Mouse (Mus musculus) midbrain, embryonic 10.5 days (tissue): ENCODE results near the gene Unc45a. TPM values are rescaled to one million over a fixed set of nuclear protein-coding genes. Genes with fewer than 3 reads are reported as not detected.

ENCODE experiments used
- DNase-seq: peaks from one replicate; pipeline ENCODE4 v3.0.0-alpha.2; 2017; ENCODE audit warnings: low spot score
- H3K27ac ChIP-seq: fragments of 300-500 bp; sonication (generic); replicated peaks from 2 replicates; pipeline ENCODE4 v1.5.1; 2016; ENCODE audit warnings: mild to moderate bottlenecking
- H3K27me3 ChIP-seq: fragments of 300-500 bp; sonication (generic); 2 replicates; pipeline ENCODE4 v1.6.1; 2016; ENCODE audit warnings: low read depth, mild to moderate bottlenecking; ENCODE audit not compliant: poor library complexity, severe bottlenecking
- H3K36me3 ChIP-seq: fragments of 300-500 bp; sonication (generic); 2 replicates; pipeline ENCODE4 v1.6.1; 2016; ENCODE audit warnings: mild to moderate bottlenecking, moderate library complexity
- H3K4me1 ChIP-seq: fragments of 300-500 bp; sonication (generic); 2 replicates; pipeline ENCODE4 v1.6.1; 2016
- H3K4me3 ChIP-seq: fragments of 300-500 bp; sonication (generic); 2 replicates; pipeline ENCODE4 v1.5.1; 2016; ENCODE audit warnings: mild to moderate bottlenecking, moderate library complexity
- H3K9me3 ChIP-seq: fragments of 300-500 bp; sonication (generic); replicated peaks from 2 replicates; pipeline ENCODE4 v1.6.1; 2016; ENCODE audit warnings: mild to moderate bottlenecking
- WGBS: fragments of 180-500 bp; shearing (Covaris S2); methylation state at CpG from one replicate; pipeline ENCODE4 v1.1.7; 2016; 5-methylcytosine and 5-hydroxymethylcytosine counted together
- polyA plus RNA-seq: library from polyadenylated mRNA; unstranded; fragments of >200 nt; fragmentation: Nextera tagmentation; extraction: Ambion mirVana; gene quantifications from 2 replicates; pipeline ENCODE4 v1.2.1, GENCODE M21; 2016

Unc45a gene
- 42.3 and 46.7 TPM in 2 replicates for polyA plus RNA-seq

DNA sequence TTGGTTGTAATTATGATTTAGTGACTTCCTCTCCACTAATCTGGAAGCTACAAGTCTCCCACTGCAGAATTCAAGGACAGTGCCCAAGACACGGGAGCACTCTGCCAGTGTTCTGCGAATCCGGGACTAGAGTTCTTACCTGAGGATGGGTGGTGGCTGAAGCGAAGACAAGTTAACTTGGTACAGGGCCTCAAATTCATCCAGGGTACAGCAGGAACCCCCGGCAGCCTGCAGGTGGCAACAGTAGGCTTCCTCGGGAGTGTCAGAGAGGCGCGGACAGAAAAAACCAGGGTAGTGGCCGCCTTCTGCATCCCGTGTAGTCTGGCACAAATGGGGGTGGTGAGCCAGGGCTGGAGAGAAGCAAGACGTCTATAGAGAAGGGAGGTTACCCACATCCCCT is at the start of gene Unc45a:
TSS of gene Unc45a (minus strand) at position 213 of the 400 bp plus-strand sequence.
- H3K36me3 ChIP-seq = peaks cover 28% of the 10 kb centered on the region
- H3K9me3 ChIP-seq = no peaks in the 10 kb centered on the region
- H3K27me3 ChIP-seq = peaks cover 16% of the 10 kb centered on the region
- peak; percentile 79 for DNase-seq
- H3K4me3 ChIP-seq = peak within 1 kb of the TSS; percentile 72
- peak within 1 kb of the TSS; percentile 85 for H3K27ac ChIP-seq
- 2% methylated on average over 11 of the region's 11 CpGs for WGBS
- peaks cover 55% of the 10 kb centered on the region for H3K4me1 ChIP-seq

DNA sequence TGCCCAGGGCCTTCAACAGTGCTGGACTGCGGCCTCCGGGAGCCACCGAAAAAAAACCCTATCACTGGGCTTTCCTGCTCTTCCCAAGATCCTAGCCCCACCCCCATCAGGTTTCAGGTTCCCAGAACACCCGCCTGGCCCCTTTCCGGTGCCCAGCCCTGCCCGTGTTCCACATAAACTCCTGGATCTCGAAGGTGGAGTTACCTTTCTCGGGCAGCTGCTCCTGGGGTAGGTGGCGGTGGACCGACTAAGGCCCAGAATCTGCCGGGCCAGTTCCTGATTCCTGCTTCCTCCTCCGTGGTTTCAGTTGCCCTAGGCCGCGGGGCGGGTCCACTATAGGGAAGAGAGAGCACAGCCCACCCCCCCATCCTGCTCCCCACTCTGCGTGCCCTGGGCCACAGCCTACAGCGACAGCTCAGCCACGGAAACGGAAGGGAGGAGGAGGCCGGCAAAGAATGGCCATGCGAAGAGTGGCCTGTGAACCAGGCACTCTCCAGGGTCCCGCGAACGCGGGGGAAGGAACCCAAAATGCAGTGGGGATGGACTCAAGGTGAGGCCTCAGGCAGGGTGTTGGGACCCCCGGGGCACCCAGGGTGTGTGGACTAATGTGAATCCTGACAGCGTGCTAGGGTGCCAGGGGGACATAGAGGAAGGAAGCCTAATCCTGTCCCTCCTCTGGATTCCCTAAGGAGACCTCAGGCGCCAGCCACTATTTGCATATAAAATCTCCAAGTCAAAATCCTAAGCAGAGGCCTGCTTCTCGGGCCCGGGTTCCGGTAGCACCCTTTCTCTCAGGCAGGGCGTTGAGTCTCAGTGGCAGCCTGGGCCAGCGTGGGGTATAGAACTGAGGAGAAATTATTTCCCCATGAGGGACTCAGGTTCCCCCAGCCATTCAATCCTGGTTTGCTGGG is 47.1 kb upstream of the Unc45a start, which contains the start of gene Fes:
TSS of gene Fes (minus strand) at position 314 of the 911 bp plus-strand sequence.
- Histone ChIP-seq H3K27me3 (peaks cover 43% of the 10 kb centered on the region), H3K4me1 (peaks cover 27% of the 10 kb centered on the region), H3K36me3 (peaks cover 32% of the 10 kb centered on the region), H3K27ac (peak within 1 kb of the TSS; percentile 83), H3K9me3 (no peaks in the 10 kb centered on the region), H3K4me3 (peak within 1 kb of the TSS; percentile 52)
- DNase-seq = peak; percentile 54
- WGBS = 6% methylated on average over 33 of the region's 33 CpGs

DNA sequence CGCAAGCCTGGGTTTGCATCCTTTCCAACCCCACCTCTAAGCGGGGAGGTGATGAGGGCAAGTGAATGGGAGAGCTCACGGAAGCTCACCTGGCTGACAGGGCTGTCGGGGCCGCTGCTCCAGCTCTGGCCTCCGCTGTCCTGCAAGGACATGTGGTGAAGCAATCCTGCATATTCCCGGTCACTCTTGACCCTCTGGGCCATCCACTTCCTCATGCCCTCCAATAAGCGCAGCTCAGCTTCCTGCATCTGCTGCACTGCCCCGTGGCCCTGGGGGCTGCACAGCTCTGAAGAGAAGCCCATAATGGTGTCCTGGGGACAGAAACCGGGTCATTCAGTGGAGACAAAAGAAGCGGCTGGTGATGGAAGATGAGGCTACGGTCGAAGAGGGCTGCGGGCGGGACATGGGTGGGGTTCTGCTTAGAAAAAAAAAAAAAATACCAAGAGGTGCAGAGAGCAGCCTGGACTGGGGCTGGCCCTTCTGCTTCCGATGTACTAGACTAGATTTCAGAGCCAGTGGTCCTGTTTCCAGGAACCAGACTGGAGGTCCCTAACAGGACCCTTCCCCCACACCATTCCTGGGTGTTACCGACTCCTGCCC is 46.3 kb upstream of the Unc45a start:
- peak overlapping the region; percentile 83 for H3K27ac ChIP-seq
- WGBS = 25% methylated on average over 17 of the region's 17 CpGs
- H3K4me3 ChIP-seq = peak overlapping the region; percentile 52
- DNase-seq = no peak
- H3K4me1 ChIP-seq = peaks cover 35% of the 10 kb centered on the region
- peaks cover 51% of the 10 kb centered on the region for H3K27me3 ChIP-seq
- H3K9me3 ChIP-seq = no peaks in the 10 kb centered on the region
- peaks cover 24% of the 10 kb centered on the region for H3K36me3 ChIP-seq

DNA sequence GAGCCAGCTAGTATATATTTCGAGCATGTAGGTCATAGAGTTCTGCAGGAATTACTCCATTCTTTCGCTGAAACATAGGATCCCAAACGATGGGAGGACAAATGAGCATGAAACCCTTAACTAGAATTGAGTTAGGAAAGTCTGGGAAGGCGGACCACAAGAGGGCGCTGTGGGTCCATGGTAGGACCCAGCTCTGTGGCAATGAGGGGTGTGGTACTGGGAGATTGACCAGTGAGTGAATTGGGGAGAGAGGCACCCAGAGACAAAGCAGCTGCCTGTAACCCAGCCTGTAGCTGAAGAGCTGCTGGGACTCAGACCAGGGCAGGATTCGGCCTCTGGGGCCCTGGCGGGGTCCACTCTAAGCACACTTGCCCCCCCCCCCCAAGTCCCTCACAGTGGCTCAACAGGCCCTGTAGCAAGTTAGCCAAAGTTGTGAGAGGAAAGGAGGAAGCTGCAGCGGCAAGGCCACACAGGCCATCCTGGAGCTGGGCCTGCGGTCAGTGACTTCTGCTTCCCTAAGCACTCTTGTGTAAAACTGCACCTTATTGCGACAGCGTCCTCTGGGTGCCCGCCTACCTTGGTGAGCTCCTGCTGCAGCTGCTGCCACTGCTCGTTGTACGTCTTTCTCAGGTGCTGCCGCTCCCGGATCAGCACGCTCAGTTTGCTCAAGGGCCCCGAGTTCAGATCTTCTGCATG is 45.6 kb upstream of the Unc45a start:
- H3K27me3 ChIP-seq = peaks cover 58% of the 10 kb centered on the region
- H3K4me1 ChIP-seq = peaks cover 38% of the 10 kb centered on the region
- H3K9me3 ChIP-seq = no peaks in the 10 kb centered on the region
- H3K27ac ChIP-seq = peak overlapping the region; percentile 83
- WGBS = 29% methylated on average over 18 of the region's 18 CpGs
- peak; percentile 91 for DNase-seq
- H3K36me3 ChIP-seq = peaks cover 17% of the 10 kb centered on the region
- H3K4me3 ChIP-seq = peak overlapping the region; percentile 52

DNA sequence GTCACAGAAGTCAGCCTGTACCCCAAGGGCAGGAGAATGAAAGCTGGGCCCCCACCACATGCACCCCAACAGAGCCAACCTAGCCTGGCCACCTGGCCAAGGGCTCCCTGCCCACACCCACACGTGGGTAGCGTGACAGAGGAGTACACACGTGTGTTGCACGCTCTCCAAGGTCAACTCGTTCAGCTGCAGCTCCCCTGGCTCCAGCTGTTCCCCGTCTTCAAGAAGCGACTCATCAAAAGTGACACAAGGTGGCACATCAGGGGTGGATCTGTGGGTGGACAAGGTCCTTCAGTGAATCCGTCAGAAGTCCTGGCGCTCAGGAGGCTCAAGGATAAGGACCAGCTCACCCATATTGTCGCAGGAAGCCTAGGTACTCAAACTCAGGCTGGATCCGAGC is 42.1 kb upstream of the Unc45a start:
- no peak for DNase-seq
- no peak overlapping the region for H3K27ac ChIP-seq
- 72% methylated on average over 11 of the region's 11 CpGs for WGBS
- H3K27me3 ChIP-seq = peaks cover 54% of the 10 kb centered on the region
- H3K36me3 ChIP-seq = no peaks in the 10 kb centered on the region
- peaks cover 28% of the 10 kb centered on the region for H3K4me1 ChIP-seq
- no peak overlapping the region for H3K4me3 ChIP-seq
- H3K9me3 ChIP-seq = no peaks in the 10 kb centered on the region

DNA sequence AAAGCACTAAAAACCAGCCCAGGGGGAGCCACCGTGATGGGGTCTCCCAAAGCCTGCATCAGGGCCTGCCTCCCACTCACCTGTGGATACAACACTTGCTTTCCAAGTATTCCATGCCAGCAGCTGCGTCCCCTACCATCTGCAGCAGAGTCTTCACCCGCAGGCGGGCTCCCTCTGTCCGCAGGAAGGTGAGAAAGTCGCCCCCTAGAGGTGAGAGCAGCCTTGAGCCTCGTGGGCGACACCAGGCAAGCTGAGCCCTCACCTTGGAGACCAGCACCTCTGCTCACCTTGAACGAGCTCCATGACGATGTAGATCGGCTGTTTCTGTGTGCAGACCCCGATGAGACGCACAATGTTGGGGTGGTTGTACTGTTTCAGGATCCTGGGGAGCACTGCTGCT is 38.7 kb upstream of the Unc45a start:
- Histone ChIP-seq H3K36me3 (no peaks in the 10 kb centered on the region), H3K4me3 (no peak overlapping the region), H3K4me1 (peaks cover 19% of the 10 kb centered on the region), H3K27me3 (peaks cover 39% of the 10 kb centered on the region), H3K9me3 (no peaks in the 10 kb centered on the region), H3K27ac (no peak overlapping the region)
- peak; percentile 36 for DNase-seq
- 63% methylated on average over 13 of the region's 13 CpGs for WGBS

DNA sequence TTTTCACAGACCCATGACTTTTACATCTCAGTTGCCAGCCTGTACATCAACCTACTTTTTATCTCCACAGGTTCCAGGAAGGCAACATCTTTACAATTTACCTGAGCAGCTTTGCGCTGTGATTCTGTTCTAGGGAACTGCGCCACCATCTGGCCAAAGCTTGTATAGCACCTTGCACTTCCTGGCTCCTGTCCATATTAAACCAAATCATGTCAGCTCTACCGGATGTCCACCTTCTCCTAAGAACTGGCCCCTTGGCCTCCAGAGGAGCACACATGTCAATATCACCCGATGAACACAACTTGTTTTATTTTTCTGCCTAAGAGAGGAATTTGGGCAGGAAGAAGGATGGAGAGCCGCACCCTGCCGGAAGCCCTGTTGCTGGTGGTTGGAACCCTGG is 36.7 kb upstream of the Unc45a start:
- Histone ChIP-seq H3K4me1 (peaks cover 14% of the 10 kb centered on the region), H3K27ac (no peak overlapping the region), H3K27me3 (peaks cover 24% of the 10 kb centered on the region), H3K9me3 (no peaks in the 10 kb centered on the region), H3K4me3 (no peak overlapping the region), H3K36me3 (no peaks in the 10 kb centered on the region)
- peak; percentile 65 for DNase-seq
- 37% methylated on average over 6 of the region's 6 CpGs for WGBS

DNA sequence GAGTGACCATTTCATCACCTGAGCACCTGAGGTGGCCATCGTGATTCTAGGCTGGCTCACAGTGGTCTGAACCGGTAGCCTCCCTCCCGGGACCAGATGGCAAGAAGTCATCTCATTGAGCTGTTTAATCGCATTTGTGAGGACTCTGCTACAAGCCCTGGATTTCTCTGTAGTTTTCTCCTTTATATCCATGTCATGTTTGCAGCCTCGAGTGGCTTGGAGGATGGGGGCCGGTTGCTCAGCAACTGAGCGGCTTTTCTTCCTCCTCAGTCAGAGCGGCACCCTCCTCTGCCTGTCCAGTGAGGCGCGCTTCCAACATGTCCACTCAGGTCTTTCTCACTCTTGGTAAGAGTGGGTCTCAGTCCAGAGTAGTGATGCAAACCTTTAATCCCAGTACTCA is 35.4 kb upstream of the Unc45a start:
- Histone ChIP-seq H3K4me1 (peaks cover 8% of the 10 kb centered on the region), H3K4me3 (no peak overlapping the region), H3K36me3 (no peaks in the 10 kb centered on the region), H3K27me3 (peaks cover 11% of the 10 kb centered on the region), H3K9me3 (no peaks in the 10 kb centered on the region), H3K27ac (no peak overlapping the region)
- 79% methylated on average over 10 of the region's 10 CpGs for WGBS
- no peak for DNase-seq

DNA sequence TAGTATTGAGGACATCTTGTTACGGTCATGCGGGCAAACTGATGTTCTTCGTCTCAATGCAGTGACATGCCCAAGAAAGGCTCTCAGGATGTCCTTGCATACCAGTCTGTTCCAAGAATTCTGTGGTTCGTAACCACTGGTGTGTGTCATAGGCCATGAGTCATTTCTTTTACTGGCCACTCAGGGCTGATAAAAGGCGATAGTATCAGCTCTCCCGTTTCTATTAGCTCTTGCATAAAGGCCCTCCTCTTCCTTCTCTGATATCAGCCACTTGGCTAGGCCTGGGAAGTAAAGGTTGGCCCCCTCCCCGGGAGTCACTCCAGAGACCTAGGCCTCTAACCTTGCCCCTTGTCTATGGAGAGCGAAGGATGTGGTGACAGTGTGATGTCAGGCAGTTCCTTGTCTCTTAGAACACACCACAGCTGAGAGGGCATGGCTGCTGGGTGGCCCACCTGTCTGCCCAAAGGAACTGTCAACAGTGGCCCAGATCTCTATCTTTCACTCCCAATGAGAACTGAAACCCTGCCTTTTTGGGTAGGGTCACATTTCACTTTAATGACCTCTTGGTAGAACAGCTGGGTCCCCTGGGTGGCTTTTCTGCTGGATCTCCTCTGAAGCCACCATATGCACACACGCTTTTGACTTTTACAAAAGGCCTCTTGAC is 34.7 kb upstream of the Unc45a start:
- Histone ChIP-seq H3K36me3 (no peaks in the 10 kb centered on the region), H3K27ac (no peak overlapping the region), H3K4me3 (no peak overlapping the region), H3K9me3 (no peaks in the 10 kb centered on the region), H3K4me1 (peaks cover 9% of the 10 kb centered on the region), H3K27me3 (peaks cover 4% of the 10 kb centered on the region; the same call in 1 of the 2 replicates)
- no peak for DNase-seq
- WGBS = 92% methylated on average over 9 of the region's 9 CpGs

DNA sequence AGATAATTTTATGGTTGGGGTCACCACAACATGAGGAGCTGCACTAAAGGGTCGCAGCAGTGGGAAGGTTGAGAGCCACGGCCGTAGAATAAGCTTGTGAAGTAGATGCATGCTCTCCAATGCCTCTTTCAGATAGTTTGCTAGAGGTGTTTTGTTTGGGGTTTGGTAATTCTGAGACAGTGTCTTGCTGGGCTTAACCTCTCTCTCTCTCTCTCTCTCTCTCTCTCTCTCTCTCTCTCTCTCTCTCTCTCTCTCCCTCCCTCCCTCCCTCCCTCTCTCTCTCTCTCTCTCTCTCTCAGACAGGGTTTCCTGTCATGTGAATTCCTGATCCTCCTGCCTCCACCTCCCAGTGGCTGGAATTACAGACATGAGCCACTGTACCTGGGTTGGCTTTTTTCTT is 33.9 kb upstream of the Unc45a start:
- 0 out of 2 replicates have a peak, but pooled peaks cover 3% of the 10 kb centered on the region for H3K27me3 ChIP-seq
- no peak overlapping the region for H3K27ac ChIP-seq
- H3K9me3 ChIP-seq = no peaks in the 10 kb centered on the region
- no peak for DNase-seq
- WGBS = 87% methylated on average over 3 of the region's 3 CpGs
- no peak overlapping the region for H3K4me3 ChIP-seq
- peaks cover 17% of the 10 kb centered on the region for H3K4me1 ChIP-seq
- no peaks in the 10 kb centered on the region for H3K36me3 ChIP-seq

DNA sequence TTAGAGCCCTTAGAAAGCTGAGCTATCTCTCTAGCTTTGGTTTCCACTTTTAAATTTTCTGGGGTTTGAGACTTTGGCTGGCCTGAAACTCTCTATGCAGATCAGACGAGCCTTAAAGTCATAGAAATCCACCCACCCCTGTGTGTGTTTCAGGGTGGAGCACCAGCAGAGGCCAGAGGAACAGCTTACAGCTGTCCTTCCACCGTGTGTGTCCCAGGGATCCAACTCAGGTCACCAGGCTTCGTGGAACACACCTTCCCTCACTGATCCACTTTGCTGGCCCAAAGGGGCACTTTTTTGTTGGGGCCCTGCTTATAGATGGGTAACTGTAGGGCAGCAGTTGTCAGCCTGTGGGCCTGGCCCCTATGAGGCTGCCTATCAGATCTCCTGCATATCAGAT is 33.5 kb upstream of the Unc45a start:
- H3K36me3 ChIP-seq = no peaks in the 10 kb centered on the region
- H3K4me1 ChIP-seq = peaks cover 21% of the 10 kb centered on the region
- H3K9me3 ChIP-seq = no peaks in the 10 kb centered on the region
- WGBS = 63% methylated on average over 3 of the region's 3 CpGs
- H3K27me3 ChIP-seq = no peaks in the 10 kb centered on the region
- H3K27ac ChIP-seq = no peak overlapping the region
- H3K4me3 ChIP-seq = no peak overlapping the region
- no peak for DNase-seq

DNA sequence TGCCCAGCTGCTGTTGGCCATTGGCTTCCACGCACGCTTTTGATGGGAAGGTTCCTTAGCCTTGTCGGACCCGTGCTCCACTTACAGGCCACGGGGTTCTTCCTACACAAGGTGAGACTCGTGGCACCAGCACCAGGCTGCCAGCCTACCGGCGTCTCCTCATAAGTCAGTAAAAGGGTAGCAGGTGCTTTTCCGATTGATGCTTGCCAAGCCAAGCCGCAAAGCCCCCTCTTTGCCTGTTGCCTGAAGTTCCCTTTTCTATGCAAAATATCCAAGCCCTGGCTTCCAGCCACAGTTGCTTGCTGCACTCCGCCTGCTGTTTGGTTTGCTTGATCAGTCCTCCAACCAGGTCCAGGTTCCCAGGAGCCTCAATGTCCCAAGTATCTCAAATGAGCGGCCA is 33.0 kb upstream of the Unc45a start:
- Histone ChIP-seq H3K27ac (no peak overlapping the region), H3K4me3 (no peak overlapping the region), H3K4me1 (peaks cover 25% of the 10 kb centered on the region), H3K36me3 (no peaks in the 10 kb centered on the region), H3K27me3 (no peaks in the 10 kb centered on the region), H3K9me3 (no peaks in the 10 kb centered on the region)
- 88% methylated on average over 12 of the region's 12 CpGs for WGBS
- no peak for DNase-seq
